Mouse (Mus musculus) heart, embryonic 10.5 days (tissue): ENCODE measurements around the gene Gpam. TPM values are rescaled to one million over a fixed set of nuclear protein-coding genes. Genes with fewer than 3 reads are reported as not detected.
"Not testable (repeated sequence)": the region's sequence is repeated elsewhere in the genome, so short reads cannot be mapped to it uniquely, and the experiment has no call there.

Source experiments
- DNase-seq: peaks from one replicate; pipeline ENCODE4 v3.0.0-alpha.2; 2017; ENCODE audit warnings: low spot score
- H3K27ac ChIP-seq: fragments of 300-500 bp; sonication (generic); 2 replicates; pipeline ENCODE4 v1.5.1; 2016; ENCODE audit warnings: mild to moderate bottlenecking
- H3K27me3 ChIP-seq: fragments of 300-500 bp; sonication (generic); 2 replicates; pipeline ENCODE4 v1.6.1; 2016; ENCODE audit warnings: mild to moderate bottlenecking; ENCODE audit not compliant: poor library complexity, insufficient read depth, severe bottlenecking
- H3K36me3 ChIP-seq: fragments of 300-500 bp; sonication (generic); 2 replicates; pipeline ENCODE4 v1.6.1; 2016; ENCODE audit warnings: mild to moderate bottlenecking, moderate library complexity
- H3K4me1 ChIP-seq: fragments of 300-500 bp; sonication (generic); 2 replicates; pipeline ENCODE4 v1.6.1; 2016; ENCODE audit warnings: mild to moderate bottlenecking
- H3K4me3 ChIP-seq: fragments of 300-500 bp; sonication (generic); 2 replicates; pipeline ENCODE4 v1.5.1; 2016; ENCODE audit warnings: mild to moderate bottlenecking, moderate library complexity
- H3K9me3 ChIP-seq: fragments of 300-500 bp; sonication (generic); 2 replicates; pipeline ENCODE4 v1.6.1; 2016; ENCODE audit warnings: mild to moderate bottlenecking, moderate library complexity
- WGBS: fragments of 180-500 bp; shearing (Covaris S2); methylation state at CpG from one replicate; pipeline ENCODE4 v1.1.7; 2016; 5-methylcytosine and 5-hydroxymethylcytosine counted together
- polyA plus RNA-seq: library from polyadenylated mRNA; unstranded; fragments of >200 nt; fragmentation: Nextera tagmentation; extraction: Ambion mirVana; gene quantifications from 2 replicates; pipeline ENCODE4 v1.2.1, GENCODE M21; 2016

Gene Gpam
- polyA plus RNA-seq, 1 experiment from 2014 or later, result 14.9 TPM

DNA sequence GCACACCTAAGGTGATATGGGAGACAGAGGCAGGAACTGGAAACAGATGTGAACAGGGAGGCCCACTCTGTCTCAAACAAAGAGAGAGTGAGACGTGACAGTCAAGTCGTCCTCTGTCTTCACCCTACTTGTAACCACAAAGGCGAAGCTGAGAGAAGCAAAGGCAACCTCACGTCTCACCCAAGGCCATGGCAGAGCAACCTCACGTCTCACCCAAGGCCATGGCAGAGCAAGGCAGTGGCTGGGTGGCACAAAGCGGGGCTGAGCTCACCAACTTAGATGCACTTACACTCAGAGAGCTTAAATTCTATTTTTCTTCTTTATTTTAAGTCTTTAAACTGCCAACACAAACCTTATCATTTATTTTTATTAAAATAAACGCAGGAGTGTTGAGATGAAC, 30.0 kb upstream of the Gpam start:
- H3K27ac ChIP-seq, result no peak overlapping the region
- H3K9me3 ChIP-seq, result no peaks in the 10 kb centered on the region
- H3K4me1 ChIP-seq, result no peaks in the 10 kb centered on the region
- 81% methylated on average over 7 of the region's 7 CpGs for WGBS
- H3K36me3 ChIP-seq, result no peaks in the 10 kb centered on the region
- no peak for DNase-seq
- no peak overlapping the region for H3K4me3 ChIP-seq
- H3K27me3 ChIP-seq, result no peaks in the 10 kb centered on the region

GRCm38 (mm10) chr19:55152983-55153382, 25.9 kb upstream of the Gpam start:
- Histone ChIP-seq H3K4me1 (no peaks in the 10 kb centered on the region), H3K4me3 (no peak overlapping the region), H3K9me3 (no peaks in the 10 kb centered on the region), H3K36me3 (no peaks in the 10 kb centered on the region), H3K27me3 (no peaks in the 10 kb centered on the region), H3K27ac (no peak overlapping the region)
- no peak for DNase-seq
- 84% methylated on average over 6 of the region's 6 CpGs for WGBS

GRCm38 (mm10) chr19:55152274-55152673, 25.2 kb upstream of the Gpam start:
- not testable (repeated sequence) for DNase-seq, H3K27ac ChIP-seq, H3K4me1 ChIP-seq, H3K36me3 ChIP-seq, H3K9me3 ChIP-seq, H3K27me3 ChIP-seq, H3K4me3 ChIP-seq
- WGBS, result 61% methylated on average over 6 of the region's 6 CpGs

GRCm38 (mm10) chr19:55149646-55150045, 22.6 kb upstream of the Gpam start:
- Histone ChIP-seq H3K4me1 (peaks cover 7% of the 10 kb centered on the region), H3K4me3 (no peak overlapping the region), H3K27me3 (no peaks in the 10 kb centered on the region), H3K36me3 (no peaks in the 10 kb centered on the region), H3K9me3 (no peaks in the 10 kb centered on the region), H3K27ac (no peak overlapping the region)
- DNase-seq, result no peak
- 82% methylated on average over 6 of the region's 6 CpGs for WGBS

DNA sequence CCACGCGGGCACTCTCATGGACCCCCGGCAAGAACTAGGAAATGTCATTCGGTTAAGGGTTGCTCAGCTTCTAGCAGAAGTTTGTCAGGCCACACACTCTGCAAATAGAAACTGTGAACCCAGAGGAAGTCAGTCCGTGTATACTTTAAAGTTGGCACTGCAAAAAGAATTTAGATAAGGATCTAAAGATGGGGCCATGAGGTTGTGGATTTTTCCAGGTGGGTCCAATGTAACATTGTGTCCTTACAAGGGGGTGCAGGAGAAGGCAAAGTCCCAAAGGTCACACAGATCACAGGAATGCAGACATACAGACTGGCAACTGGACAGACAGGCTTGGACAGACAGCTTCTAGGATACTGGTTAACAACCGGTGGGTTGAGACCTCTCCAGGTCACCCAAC, 21.1 kb upstream of the Gpam start:
- DNase-seq, result no peak
- H3K27ac ChIP-seq, result no peak overlapping the region
- H3K4me3 ChIP-seq, result no peak overlapping the region
- 82% methylated on average over 6 of the region's 6 CpGs for WGBS
- H3K27me3 ChIP-seq, result no peaks in the 10 kb centered on the region
- peaks cover 20% of the 10 kb centered on the region for H3K4me1 ChIP-seq
- H3K9me3 ChIP-seq, result no peaks in the 10 kb centered on the region
- no peaks in the 10 kb centered on the region for H3K36me3 ChIP-seq

- no peak for DNase-seq
- H3K4me1 ChIP-seq, result peaks cover 20% of the 10 kb centered on the region
- no peak overlapping the region for H3K4me3 ChIP-seq
- H3K36me3 ChIP-seq, result no peaks in the 10 kb centered on the region
- H3K9me3 ChIP-seq, result no peaks in the 10 kb centered on the region
- H3K27me3 ChIP-seq, result no peaks in the 10 kb centered on the region
- H3K27ac ChIP-seq, result no peak overlapping the region
- WGBS, result 53% methylated on average over 9 of the region's 9 CpGs
Measured at GRCm38 (mm10) chr19:55147568-55147967, 20.5 kb upstream of the Gpam start.

- 65% methylated on average over 2 of the region's 2 CpGs for whole genome bisulfite sequencing
- Histone ChIP-seq H3K27me3 (no peaks in the 10 kb centered on the region), H3K4me1 (peaks cover 20% of the 10 kb centered on the region), H3K9me3 (no peaks in the 10 kb centered on the region), H3K4me3 (no peak overlapping the region), H3K27ac (peak overlapping the region; percentile 64), H3K36me3 (no peaks in the 10 kb centered on the region)
- DNase-seq, result no peak
Measured at GRCm38 (mm10) chr19:55145136-55145535, 18.1 kb upstream of the Gpam start.

DNA sequence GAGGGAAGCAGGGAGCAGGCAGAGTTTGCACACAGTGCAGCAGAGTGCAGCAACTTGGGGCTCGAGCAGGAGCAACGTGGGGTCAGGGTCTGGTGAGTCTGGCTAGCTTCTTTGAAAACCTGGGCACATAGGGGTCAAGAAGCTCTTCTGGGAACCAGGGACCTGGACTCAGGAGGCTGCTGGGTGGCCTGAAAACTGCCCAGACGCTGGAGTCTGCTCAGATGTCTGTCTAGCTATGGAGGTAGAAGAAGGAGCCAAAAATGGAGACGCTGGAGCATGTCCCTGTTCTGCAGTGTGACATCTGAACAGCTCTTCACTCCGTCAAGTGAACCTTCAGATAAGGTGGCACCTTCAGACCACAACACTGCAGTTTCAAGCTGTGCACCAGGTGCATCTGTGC, 17.7 kb upstream of the Gpam start:
- Histone ChIP-seq H3K36me3 (no peaks in the 10 kb centered on the region), H3K4me3 (no peak overlapping the region), H3K27ac (peak overlapping the region; percentile 64), H3K27me3 (no peaks in the 10 kb centered on the region), H3K9me3 (no peaks in the 10 kb centered on the region), H3K4me1 (peaks cover 20% of the 10 kb centered on the region)
- WGBS, result 61% methylated on average over 5 of the region's 5 CpGs
- DNase-seq, result no peak

DNA sequence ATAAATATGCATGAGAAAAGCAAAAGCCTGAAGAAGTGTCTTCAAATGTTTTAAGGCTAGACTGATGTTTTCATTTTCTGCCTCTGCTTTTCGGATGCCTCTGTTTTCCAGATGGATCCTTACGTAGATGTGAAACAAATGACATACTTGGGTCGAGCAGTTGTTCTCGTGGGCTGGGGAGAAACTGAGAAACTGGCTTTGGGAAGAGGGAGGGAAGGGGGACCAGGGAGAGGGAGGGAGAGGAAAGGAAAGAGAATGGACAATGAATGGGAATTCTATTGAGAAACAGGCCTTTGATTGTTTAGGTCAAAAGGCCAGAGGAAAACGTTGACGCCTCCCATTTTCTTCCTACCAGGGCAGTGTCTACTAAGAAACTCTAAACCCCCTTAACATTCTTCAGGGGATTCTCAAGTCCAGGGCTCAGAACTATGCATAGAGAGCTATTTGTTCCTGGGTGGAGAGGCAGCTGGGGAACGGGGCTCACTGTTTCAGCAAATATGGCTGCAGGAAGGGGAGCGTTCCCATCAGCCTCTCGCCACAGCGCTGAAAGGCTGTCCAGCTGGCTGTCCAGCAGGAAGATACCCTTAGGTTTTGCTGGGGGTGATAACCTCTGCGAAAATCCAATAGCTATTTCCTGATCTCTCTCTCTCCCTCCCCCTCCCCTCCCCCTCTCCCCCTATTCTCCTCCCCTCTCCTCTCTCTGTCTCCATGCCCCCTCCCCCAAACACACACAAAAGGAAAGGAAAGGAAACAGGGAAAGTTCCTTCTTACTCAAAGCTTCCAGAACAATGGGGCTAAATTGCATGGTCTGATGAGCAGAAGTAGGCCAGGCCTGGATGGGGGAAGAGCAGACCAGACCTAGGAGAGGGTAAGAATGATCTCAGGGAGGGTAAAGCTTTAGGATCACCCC, 16.6 kb upstream of the Gpam start:
- 51% methylated on average over 11 of the region's 11 CpGs for WGBS
- Histone ChIP-seq H3K4me3 (no peak overlapping the region), H3K27ac (peak overlapping the region; percentile 64), H3K27me3 (no peaks in the 10 kb centered on the region), H3K4me1 (peaks cover 20% of the 10 kb centered on the region), H3K9me3 (no peaks in the 10 kb centered on the region), H3K36me3 (no peaks in the 10 kb centered on the region)
- no peak for DNase-seq

DNA sequence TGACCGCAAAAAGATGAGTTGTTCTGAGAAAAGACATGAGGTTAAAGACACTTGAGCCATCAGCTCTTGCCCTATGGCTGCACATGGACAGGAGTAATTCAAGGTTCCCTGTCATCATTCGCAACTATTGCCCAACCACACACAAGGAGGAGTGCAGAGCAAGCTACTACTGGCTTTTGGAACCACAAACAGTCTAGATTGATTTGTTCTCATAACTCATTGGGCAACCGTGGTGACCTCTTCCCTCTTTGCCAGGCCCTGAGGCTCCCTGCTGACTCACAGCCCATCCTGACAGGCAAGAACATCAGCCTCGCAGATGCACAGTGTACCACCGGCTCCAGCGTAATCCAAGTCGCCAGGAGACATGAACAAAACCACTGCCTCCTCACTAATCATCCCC, 12.3 kb upstream of the Gpam start:
- Histone ChIP-seq H3K9me3 (no peaks in the 10 kb centered on the region), H3K4me3 (no peak overlapping the region), H3K4me1 (peaks cover 22% of the 10 kb centered on the region), H3K27me3 (0 out of 2 replicates have a peak, but pooled peaks cover 4% of the 10 kb centered on the region), H3K36me3 (no peaks in the 10 kb centered on the region), H3K27ac (no peak overlapping the region)
- no peak for DNase-seq
- WGBS, result 83% methylated on average over 7 of the region's 7 CpGs

DNA sequence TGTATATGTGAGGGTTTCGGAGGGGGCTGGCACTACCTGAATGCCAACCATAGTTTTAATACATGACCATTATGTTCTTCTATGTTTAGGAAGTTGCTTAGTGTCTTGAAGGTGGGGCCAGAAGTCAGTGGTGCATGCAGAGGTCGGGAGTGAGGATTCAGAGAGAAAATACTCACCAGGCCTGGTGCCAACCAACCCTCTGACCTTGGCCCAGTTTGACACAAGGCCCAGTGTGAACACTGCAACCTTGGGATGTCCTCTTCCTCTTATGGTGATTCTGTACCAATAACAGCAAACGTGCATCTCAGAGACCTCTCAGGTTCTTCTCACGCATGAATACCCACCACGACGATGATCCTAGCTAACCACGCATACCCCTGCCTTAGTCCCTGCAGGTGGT, 11.5 kb upstream of the Gpam start:
- Histone ChIP-seq H3K27ac (no peak overlapping the region), H3K4me3 (no peak overlapping the region), H3K36me3 (no peaks in the 10 kb centered on the region), H3K9me3 (no peaks in the 10 kb centered on the region), H3K4me1 (peaks cover 14% of the 10 kb centered on the region), H3K27me3 (0 out of 2 replicates have a peak, but pooled peaks cover 4% of the 10 kb centered on the region)
- 85% methylated on average over 7 of the region's 7 CpGs for whole genome bisulfite sequencing
- no peak for DNase-seq

DNA sequence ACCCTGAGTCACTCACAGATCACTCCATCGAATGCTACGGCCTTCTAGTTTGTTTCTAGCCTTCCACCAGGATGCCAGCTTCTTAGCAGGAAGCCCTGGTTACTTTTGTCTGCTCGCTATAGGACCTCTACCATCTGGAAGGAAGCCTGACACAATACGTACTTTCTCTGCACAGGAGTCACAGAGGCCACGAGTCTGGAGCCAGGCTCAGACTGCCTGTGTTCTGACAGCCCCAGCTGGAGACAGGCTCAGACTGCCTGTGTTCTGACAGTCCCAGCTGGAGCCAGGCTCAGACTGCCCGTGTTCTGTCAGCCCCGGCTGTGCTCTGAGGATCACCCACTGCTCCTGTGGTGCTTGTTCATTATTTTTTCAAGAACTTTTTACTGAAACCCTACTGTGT, 10.8 kb upstream of the Gpam start:
- DNase-seq, result no peak
- H3K27ac ChIP-seq, result no peak overlapping the region
- H3K27me3 ChIP-seq, result 0 out of 2 replicates have a peak, but pooled peaks cover 4% of the 10 kb centered on the region
- no peaks in the 10 kb centered on the region for H3K9me3 ChIP-seq
- 46% methylated on average over 7 of the region's 7 CpGs for WGBS
- H3K4me1 ChIP-seq, result peaks cover 13% of the 10 kb centered on the region
- no peaks in the 10 kb centered on the region for H3K36me3 ChIP-seq
- no peak overlapping the region for H3K4me3 ChIP-seq

GRCm38 (mm10) chr19:55136693-55137427, 9.8 kb upstream of the Gpam start:
- 41% methylated on average over 4 of the region's 4 CpGs for WGBS
- H3K27me3 ChIP-seq, result 0 out of 2 replicates have a peak, but pooled peaks cover 4% of the 10 kb centered on the region
- no peaks in the 10 kb centered on the region for H3K36me3 ChIP-seq
- H3K9me3 ChIP-seq, result no peaks in the 10 kb centered on the region
- H3K4me3 ChIP-seq, result no peak overlapping the region
- no peak for DNase-seq
- H3K27ac ChIP-seq, result no peak overlapping the region
- H3K4me1 ChIP-seq, result peaks cover 13% of the 10 kb centered on the region
